Comparison of ENCODE assay signal across 20 mouse cellular contexts in genomic region chr16:34032011-34032645, GRCm38 (mm10).
A peak's percentile ranks its signal among the peaks of the same experiment; 100 is the strongest.
DNase-seq lines count a peak whose midpoint lies in the region; ATAC-seq and TF ChIP-seq lines count a peak whose summit lies in the region.
"Had no signal": no experiment of that assay in that cellular context is flagged by ENCODE, and none has a peak within 500 bp of the region (broad histone marks: within the 10 kb centered on the region; RNA-seq: fewer than 3 reads in every experiment).

No protein-coding gene starts in this region.

- no peak for DNase-seq in heart, embryonic 10.5 days (ENCODE audit: low spot score)
- no peak for DNase-seq in heart, adult 8-10 months (ENCODE audit: low spot score)
- no peak for DNase-seq in G1E (ENCODE audit: low spot score)
- DNase-seq in right cerebral cortex, postnatal 36 days (ENCODE audit: low spot score in 2 of 2): no peak
- no peak for DNase-seq in left cerebral cortex, postnatal 4 days
- DNase-seq: adrenal gland, postnatal 36 days; cerebellum, adult 2 months; gastrocnemius, postnatal 36 days; thymus, postnatal 14 days had no signal

- peak overlapping the region; percentile 79 for H3K27ac ChIP-seq in heart, embryonic 10.5 days
- peak overlapping the region; percentile 82 for H3K27ac ChIP-seq in liver, embryonic 16.5 days (ENCODE audit: low read length)
- H3K27ac ChIP-seq: embryonic facial prominence, embryonic 12.5 days; hindbrain, embryonic 13.5 days; kidney, postnatal 0 days; layer of hippocampus, adult 2 months; left cerebral cortex, adult 2 months; limb, embryonic 12.5 days had no signal

- H3K36me3 ChIP-seq in heart, embryonic 10.5 days: peaks cover 60% of the 10 kb centered on the region
- no peaks in the 10 kb centered on the region for H3K36me3 ChIP-seq in G1E (replicated peaks)
- no peaks in the 10 kb centered on the region for H3K36me3 ChIP-seq in liver, embryonic 16.5 days (ENCODE audit: control insufficient read depth, insufficient read depth)

- H3K9ac ChIP-seq in liver, embryonic 16.5 days (ENCODE audit: low read depth, low read length): no peak overlapping the region; the same call in 1 of the 2 replicates
- H3K9ac ChIP-seq: embryonic facial prominence, embryonic 12.5 days; hindbrain, embryonic 13.5 days; limb, embryonic 12.5 days had no signal

- WGBS in heart, embryonic 10.5 days: 88% methylated on average over 12 of the region's 12 CpGs
- WGBS in liver, embryonic 16.5 days (ENCODE audit: insufficient replicate concordance): 69% methylated on average over 12 of the region's 12 CpGs

- intact Hi-C loops in left cerebral cortex, postnatal 4 days (cut with DNase I): no loop called here

- H3K9me3 ChIP-seq in heart, embryonic 10.5 days: no peaks in the 10 kb centered on the region
- H3K9me3 ChIP-seq in G1E (replicated peaks): no peaks in the 10 kb centered on the region
- no peaks in the 10 kb centered on the region for H3K9me3 ChIP-seq in liver, embryonic 16.5 days (replicated peaks; ENCODE audit: control insufficient read depth, low read length)
- H3K9me3 ChIP-seq: embryonic facial prominence, embryonic 12.5 days; hindbrain, embryonic 13.5 days; limb, embryonic 12.5 days; megakaryocyte, embryonic 14.5 days had no signal

- no peak overlapping the region for H3K4me3 ChIP-seq in heart, embryonic 10.5 days
- H3K4me3 ChIP-seq in G1E (ENCODE audit: low read depth, low read length): peak overlapping the region; percentile 17; the same call in 1 of the 2 replicates
- peak overlapping the region; percentile 39 for H3K4me3 ChIP-seq in liver, embryonic 16.5 days (ENCODE audit: low read depth, low read length)
- H3K4me3 ChIP-seq: embryonic facial prominence, embryonic 12.5 days; hindbrain, embryonic 13.5 days; layer of hippocampus, adult 2 months; left cerebral cortex, adult 2 months; limb, embryonic 12.5 days; megakaryocyte, embryonic 14.5 days had no signal

- no peak for ATAC-seq in G1E (ENCODE audit: extremely low read depth, insufficient number of reproducible peaks, low FRiP score, poor library complexity, severe bottlenecking)
- ATAC-seq in erythroid progenitor cell, adult 5-6 weeks (replicated peaks; ENCODE audit: low FRiP score, poor library complexity, severe bottlenecking): peak; percentile 15; the same call in 1 of the 2 replicates
- no peak for ATAC-seq in liver, embryonic 16.5 days (ENCODE audit: low read depth)
- ATAC-seq in megakaryocyte, adult 5-6 weeks (ENCODE audit: poor library complexity, severe bottlenecking): no peak
- ATAC-seq: midbrain, embryonic 16.5 days had no signal

- no peaks in the 10 kb centered on the region for H3K27me3 ChIP-seq in heart, embryonic 10.5 days (ENCODE audit: insufficient read depth, poor library complexity, severe bottlenecking)
- H3K27me3 ChIP-seq in G1E (ENCODE audit: insufficient read depth, low read length): peaks cover 13% of the 10 kb centered on the region
- H3K27me3 ChIP-seq in liver, embryonic 16.5 days (ENCODE audit: control insufficient read depth, insufficient read depth, low read depth, low read length): no peaks in the 10 kb centered on the region
- H3K27me3 ChIP-seq: embryonic facial prominence, embryonic 12.5 days; hindbrain, embryonic 13.5 days; limb, embryonic 12.5 days; megakaryocyte, embryonic 14.5 days had no signal

- peak overlapping the region; percentile 49 for H3K4me2 ChIP-seq in liver, embryonic 16.5 days (ENCODE audit: low read depth, low read length)
- H3K4me2 ChIP-seq: embryonic facial prominence, embryonic 12.5 days; hindbrain, embryonic 13.5 days; limb, embryonic 12.5 days had no signal

- TF ChIP-seq CTCF in G1E (IDR thresholded peaks at IDR 0.05; ENCODE audit: low read depth, low read length): no peak

- peaks cover 64% of the 10 kb centered on the region for H3K4me1 ChIP-seq in heart, embryonic 10.5 days
- H3K4me1 ChIP-seq in G1E (ENCODE audit: insufficient read depth, low read depth, low read length): peaks cover 91% of the 10 kb centered on the region
- peaks cover 73% of the 10 kb centered on the region for H3K4me1 ChIP-seq in liver, embryonic 16.5 days (ENCODE audit: control insufficient read depth, low read depth, low read length)
- H3K4me1 ChIP-seq: embryonic facial prominence, embryonic 12.5 days; hindbrain, embryonic 13.5 days; limb, embryonic 12.5 days had no signal
